Mouse (Mus musculus): ENCODE measurements at regions not wholly inside any gene's neighbourhood (a gene's known extent, or its start where the extent isn't known, plus 50 kb on each side); places are given as distances from the start of the nearest gene placed in this dataset.

DNA sequence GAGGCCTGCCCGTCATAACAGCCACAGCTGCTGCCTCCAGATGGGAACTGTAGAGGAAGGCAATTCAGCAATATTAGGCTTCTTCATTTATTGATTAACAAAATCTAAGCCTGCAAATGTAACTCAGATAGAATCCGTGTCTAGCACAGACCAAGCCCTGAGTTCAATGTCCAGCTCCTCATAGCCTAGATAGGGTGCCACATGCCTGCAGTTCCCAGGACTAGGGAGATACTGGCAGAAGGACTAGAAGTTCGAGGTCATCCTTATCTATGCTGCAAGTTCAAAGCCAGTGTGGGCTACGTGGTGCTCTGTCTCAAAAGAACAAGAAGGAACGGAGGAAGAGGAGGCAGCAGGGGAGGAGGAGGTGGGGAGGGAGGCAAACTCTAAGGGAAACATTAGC, 121.2 kb upstream of the Pkdcc start:
- no peak overlapping the region for H3K4me3 ChIP-seq (replicated peaks; ENCODE audit: low read length)
- H3K27me3 ChIP-seq (ENCODE audit: insufficient read depth, low read length), result no peaks in the 10 kb centered on the region
- no peaks in the 10 kb centered on the region for H3K36me3 ChIP-seq (ENCODE audit: insufficient read depth, low read length)
- no peak for TF ChIP-seq CTCF (conservative IDR thresholded peaks at IDR 0.05; ENCODE audit: low read length)
- no peak for TF ChIP-seq POU5F1 (IDR thresholded peaks at IDR 0.05; ENCODE audit: borderline replicate concordance, low read length)
- TF ChIP-seq NANOG (IDR thresholded peaks at IDR 0.05; ENCODE audit: borderline replicate concordance, low read length), result no peak
- H3K4me1 ChIP-seq (replicated peaks; ENCODE audit: low read depth, low read length), result no peaks in the 10 kb centered on the region
- H3K9me3 ChIP-seq (ENCODE audit: low read length), result 0 out of 2 replicates have a peak, but pooled peaks cover 8% of the 10 kb centered on the region

DNA sequence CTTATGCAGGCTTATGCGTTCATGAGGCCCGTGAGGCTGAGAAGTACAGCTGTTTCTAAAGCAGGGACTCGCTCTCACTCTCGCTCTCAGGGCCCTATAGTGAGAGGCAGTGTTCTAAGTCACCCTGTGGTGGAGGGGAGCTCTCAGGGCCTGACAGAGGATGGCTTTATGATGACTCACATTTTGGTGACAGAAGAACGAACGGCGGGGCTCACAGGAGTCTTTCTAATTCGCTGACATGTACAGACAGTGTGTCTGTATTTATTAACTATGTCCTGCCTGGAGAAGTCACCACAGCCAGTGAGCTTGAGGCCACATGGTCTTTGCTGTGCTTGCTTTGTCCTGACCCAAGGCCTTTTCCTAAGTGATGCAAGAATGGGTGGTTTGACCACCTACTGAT, 118.6 kb upstream of the Pkdcc start:
- Histone ChIP-seq H3K27me3 (ENCODE audit: insufficient read depth, low read length) (no peaks in the 10 kb centered on the region), H3K4me3 (replicated peaks; ENCODE audit: low read length) (no peak overlapping the region), H3K36me3 (ENCODE audit: insufficient read depth, low read length) (no peaks in the 10 kb centered on the region), H3K4me1 (replicated peaks; ENCODE audit: low read depth, low read length) (no peaks in the 10 kb centered on the region), H3K9me3 (ENCODE audit: low read length) (0 out of 2 replicates have a peak, but pooled peaks cover 8% of the 10 kb centered on the region)
- no peak for TF ChIP-seq POU5F1 (IDR thresholded peaks at IDR 0.05; ENCODE audit: borderline replicate concordance, low read length)
- no peak for TF ChIP-seq CTCF (conservative IDR thresholded peaks at IDR 0.05; ENCODE audit: low read length)
- no peak for TF ChIP-seq NANOG (IDR thresholded peaks at IDR 0.05; ENCODE audit: borderline replicate concordance, low read length)

DNA sequence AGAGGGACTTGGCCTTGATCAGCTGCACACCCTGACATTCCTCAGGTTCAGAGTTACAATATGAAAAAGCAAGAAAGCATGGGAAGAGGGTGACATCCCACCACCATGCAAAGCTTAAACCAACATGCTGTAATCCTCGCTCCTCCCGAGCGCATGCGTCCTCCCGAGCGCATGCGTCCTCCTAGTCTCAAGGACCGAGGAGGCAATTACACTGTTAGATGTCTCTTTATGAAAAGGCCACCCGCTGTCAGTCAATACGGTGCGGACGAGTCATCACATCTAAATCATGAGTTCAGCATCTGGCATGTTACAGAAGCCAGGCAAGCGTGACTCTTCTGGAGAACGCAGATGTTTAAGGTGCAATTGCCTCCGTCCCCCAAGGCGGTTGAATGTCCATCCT, 117.1 kb upstream of the Pkdcc start:
- TF ChIP-seq NANOG (IDR thresholded peaks at IDR 0.05; ENCODE audit: borderline replicate concordance, low read length) (no peak), POU5F1 (IDR thresholded peaks at IDR 0.05; ENCODE audit: borderline replicate concordance, low read length) (no peak), CTCF (conservative IDR thresholded peaks at IDR 0.05; ENCODE audit: low read length) (no peak)
- Histone ChIP-seq H3K27me3 (ENCODE audit: insufficient read depth, low read length) (no peaks in the 10 kb centered on the region), H3K9me3 (ENCODE audit: low read length) (no peaks in the 10 kb centered on the region), H3K4me1 (replicated peaks; ENCODE audit: low read depth, low read length) (no peaks in the 10 kb centered on the region), H3K36me3 (ENCODE audit: insufficient read depth, low read length) (no peaks in the 10 kb centered on the region), H3K4me3 (replicated peaks; ENCODE audit: low read length) (no peak overlapping the region)

DNA sequence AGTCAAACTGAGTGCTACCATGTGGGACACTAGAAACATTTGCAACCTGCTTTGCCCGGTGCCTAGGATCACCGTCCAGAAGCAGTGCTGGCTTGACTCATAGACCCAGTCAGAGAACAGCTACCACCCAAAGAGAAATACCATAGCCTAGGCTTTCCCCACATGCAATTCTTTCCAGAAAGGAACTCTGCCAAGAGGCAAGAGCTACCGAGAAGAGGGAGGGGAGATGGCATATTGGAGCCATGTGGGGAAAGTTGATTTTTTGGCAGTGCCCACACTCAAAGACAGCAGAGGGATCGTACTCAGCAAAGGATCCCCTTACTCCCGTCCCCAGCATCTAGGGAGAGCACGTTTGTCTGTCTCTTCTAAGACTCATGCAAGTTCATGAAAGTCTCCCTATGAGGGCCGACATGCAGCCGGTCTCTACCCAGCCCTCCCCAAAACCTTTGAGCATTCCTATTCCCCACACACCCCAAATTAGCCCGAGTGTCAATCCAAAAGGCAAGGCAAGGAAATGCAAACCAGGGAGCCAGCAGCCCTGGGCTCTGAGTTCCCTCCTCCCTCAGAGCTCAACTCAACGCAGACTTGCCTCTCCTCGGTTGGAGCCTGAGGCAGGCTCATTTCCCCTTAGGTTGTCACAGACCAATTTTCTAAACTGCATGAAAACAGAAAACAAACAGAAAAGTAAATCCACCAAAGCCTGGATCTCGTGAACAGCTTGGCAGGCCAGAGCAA, 116.2 kb upstream of the Pkdcc start:
- no peaks in the 10 kb centered on the region for H3K36me3 ChIP-seq (ENCODE audit: insufficient read depth, low read length)
- TF ChIP-seq POU5F1 (IDR thresholded peaks at IDR 0.05; ENCODE audit: borderline replicate concordance, low read length) (no peak), CTCF (conservative IDR thresholded peaks at IDR 0.05; ENCODE audit: low read length) (no peak), NANOG (IDR thresholded peaks at IDR 0.05; ENCODE audit: borderline replicate concordance, low read length) (no peak)
- H3K9me3 ChIP-seq (ENCODE audit: low read length), result no peaks in the 10 kb centered on the region
- H3K4me3 ChIP-seq (replicated peaks; ENCODE audit: low read length), result no peak overlapping the region
- no peaks in the 10 kb centered on the region for H3K4me1 ChIP-seq (replicated peaks; ENCODE audit: low read depth, low read length)
- no peaks in the 10 kb centered on the region for H3K27me3 ChIP-seq (ENCODE audit: insufficient read depth, low read length)

DNA sequence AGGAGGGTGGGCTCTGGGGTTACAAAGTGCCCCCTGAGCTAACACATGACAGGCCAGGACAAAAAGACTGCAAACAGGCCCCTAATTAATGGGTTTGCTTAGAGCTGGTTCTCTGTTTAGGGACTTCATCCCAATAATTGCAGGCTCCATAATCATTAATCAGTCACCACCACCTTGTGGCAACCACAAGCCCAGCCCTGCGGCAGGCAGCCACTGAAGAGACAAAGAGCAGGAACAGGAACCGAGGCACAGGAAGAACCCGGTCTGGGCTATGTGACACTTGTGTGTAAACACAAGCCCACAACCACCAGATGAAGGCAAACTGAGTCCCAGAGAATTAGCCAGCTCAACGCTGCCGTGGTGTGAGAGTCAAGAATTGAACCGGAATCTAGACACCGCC, 114.1 kb upstream of the Pkdcc start:
- Histone ChIP-seq H3K4me1 (replicated peaks; ENCODE audit: low read depth, low read length) (no peaks in the 10 kb centered on the region), H3K9me3 (ENCODE audit: low read length) (no peaks in the 10 kb centered on the region), H3K4me3 (replicated peaks; ENCODE audit: low read length) (no peak overlapping the region), H3K36me3 (ENCODE audit: insufficient read depth, low read length) (no peaks in the 10 kb centered on the region), H3K27me3 (ENCODE audit: insufficient read depth, low read length) (peaks cover 1% of the 10 kb centered on the region; the same call in 1 of the 2 replicates)
- TF ChIP-seq NANOG (IDR thresholded peaks at IDR 0.05; ENCODE audit: borderline replicate concordance, low read length) (no peak), POU5F1 (IDR thresholded peaks at IDR 0.05; ENCODE audit: borderline replicate concordance, low read length) (no peak), CTCF (conservative IDR thresholded peaks at IDR 0.05; ENCODE audit: low read length) (no peak)

DNA sequence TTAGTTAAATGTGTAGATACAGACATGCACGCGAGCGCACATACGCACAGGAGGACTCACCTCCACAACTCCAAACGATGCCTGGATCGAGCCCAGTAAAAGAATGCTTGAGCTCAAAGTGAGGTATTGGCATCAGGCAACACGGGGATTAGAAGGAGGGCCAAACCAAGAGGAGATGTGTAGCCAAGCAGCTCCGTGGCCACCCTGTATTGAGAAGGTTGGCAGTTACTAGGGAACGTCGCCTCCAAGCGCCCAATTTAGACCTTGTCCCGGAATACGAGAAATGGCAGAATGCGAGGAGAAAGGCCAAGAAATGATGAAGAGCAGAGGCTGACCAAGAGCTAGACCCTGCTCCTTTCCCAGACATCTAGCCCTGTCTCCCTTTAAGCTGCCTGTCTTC, 113.3 kb upstream of the Pkdcc start:
- peaks cover 4% of the 10 kb centered on the region; the same call in 1 of the 2 replicates for H3K27me3 ChIP-seq (ENCODE audit: insufficient read depth, low read length)
- no peak overlapping the region for H3K4me3 ChIP-seq (replicated peaks; ENCODE audit: low read length)
- H3K4me1 ChIP-seq (replicated peaks; ENCODE audit: low read depth, low read length), result no peaks in the 10 kb centered on the region
- TF ChIP-seq NANOG (IDR thresholded peaks at IDR 0.05; ENCODE audit: borderline replicate concordance, low read length), result no peak
- TF ChIP-seq CTCF (conservative IDR thresholded peaks at IDR 0.05; ENCODE audit: low read length), result no peak
- TF ChIP-seq POU5F1 (IDR thresholded peaks at IDR 0.05; ENCODE audit: borderline replicate concordance, low read length), result no peak
- H3K9me3 ChIP-seq (ENCODE audit: low read length), result no peaks in the 10 kb centered on the region
- no peaks in the 10 kb centered on the region for H3K36me3 ChIP-seq (ENCODE audit: insufficient read depth, low read length)

DNA sequence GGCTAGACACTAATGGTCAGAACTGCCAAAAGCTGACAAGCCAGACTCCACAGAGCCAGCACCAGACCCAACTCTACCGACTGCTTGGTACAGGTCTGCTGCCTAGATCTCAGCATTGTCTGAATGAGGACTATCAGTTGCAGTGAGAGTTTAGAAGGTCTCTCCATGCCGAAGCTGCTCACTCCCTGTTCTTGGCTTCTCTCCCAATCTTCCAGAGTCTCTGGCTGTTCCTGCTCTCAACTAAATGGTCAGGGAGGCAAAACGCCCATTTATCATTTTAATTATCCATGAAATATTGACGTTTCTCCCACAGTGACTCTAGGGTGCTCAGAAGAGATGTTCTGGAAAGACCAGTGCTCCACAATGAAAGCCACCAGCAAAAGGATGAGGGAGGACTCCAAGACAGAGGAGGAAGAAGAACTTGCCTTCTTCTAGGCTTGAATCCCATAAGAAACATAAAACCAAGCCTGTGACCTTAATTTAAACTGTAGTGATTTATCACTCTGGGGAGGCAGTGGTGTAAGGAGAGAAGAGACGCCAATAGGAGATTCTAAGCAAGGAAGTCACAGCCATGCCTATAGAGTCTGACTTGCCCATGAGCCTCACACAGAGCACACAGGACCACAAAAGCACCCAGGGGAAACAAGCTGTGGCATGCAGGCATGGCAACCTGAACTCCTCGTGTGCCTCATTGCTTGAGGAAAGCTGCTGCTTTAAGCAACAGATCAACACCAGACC, 112.2 kb upstream of the Pkdcc start:
- H3K4me1 ChIP-seq (replicated peaks; ENCODE audit: low read depth, low read length), result no peaks in the 10 kb centered on the region
- H3K27me3 ChIP-seq (ENCODE audit: insufficient read depth, low read length), result peaks cover 4% of the 10 kb centered on the region; the same call in 1 of the 2 replicates
- H3K4me3 ChIP-seq (replicated peaks; ENCODE audit: low read length), result no peak overlapping the region
- TF ChIP-seq POU5F1 (IDR thresholded peaks at IDR 0.05; ENCODE audit: borderline replicate concordance, low read length) (no peak), NANOG (IDR thresholded peaks at IDR 0.05; ENCODE audit: borderline replicate concordance, low read length) (no peak), CTCF (conservative IDR thresholded peaks at IDR 0.05; ENCODE audit: low read length) (no peak)
- H3K9me3 ChIP-seq (ENCODE audit: low read length), result no peaks in the 10 kb centered on the region
- no peaks in the 10 kb centered on the region for H3K36me3 ChIP-seq (ENCODE audit: insufficient read depth, low read length)

DNA sequence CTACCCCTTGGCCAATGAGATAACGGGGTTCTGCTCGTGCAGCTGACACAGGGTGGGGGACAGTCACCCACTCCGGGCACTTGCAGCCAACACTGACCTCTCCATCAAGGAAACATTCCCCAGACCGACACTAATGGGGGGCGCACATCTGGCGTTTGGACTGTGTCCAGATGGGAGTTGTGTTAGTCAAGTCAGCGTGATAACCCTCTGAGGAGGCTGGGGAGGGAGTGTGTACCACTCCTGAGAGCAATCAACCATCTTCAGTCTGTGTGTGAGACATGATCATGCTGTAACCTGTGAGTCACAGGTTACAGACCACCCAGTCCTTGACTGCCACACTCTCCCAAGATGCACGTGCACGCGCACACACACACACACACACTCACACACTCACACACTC, 106.9 kb upstream of the Pkdcc start:
- no peaks in the 10 kb centered on the region for H3K9me3 ChIP-seq (ENCODE audit: low read length)
- TF ChIP-seq CTCF (conservative IDR thresholded peaks at IDR 0.05; ENCODE audit: low read length), result no peak
- TF ChIP-seq POU5F1 (IDR thresholded peaks at IDR 0.05; ENCODE audit: borderline replicate concordance, low read length), result no peak
- no peak for TF ChIP-seq NANOG (IDR thresholded peaks at IDR 0.05; ENCODE audit: borderline replicate concordance, low read length)
- no peak overlapping the region for H3K4me3 ChIP-seq (replicated peaks; ENCODE audit: low read length)
- H3K27me3 ChIP-seq (ENCODE audit: insufficient read depth, low read length), result peaks cover 10% of the 10 kb centered on the region
- no peaks in the 10 kb centered on the region for H3K4me1 ChIP-seq (replicated peaks; ENCODE audit: low read depth, low read length)
- no peaks in the 10 kb centered on the region for H3K36me3 ChIP-seq (ENCODE audit: insufficient read depth, low read length)
